Mouse (Mus musculus): ENCODE measurements around the gene Gm10112. TPM values are rescaled to one million over a fixed set of nuclear protein-coding genes. Genes with fewer than 3 reads are reported as not detected.

Gm10112 gene
- polyA plus RNA-seq (2012; rRNA removed): not detected in 2 replicates

GRCm38 (mm10) chrX:111168040-111168439, at the start of gene Gm10112:
Gm10112 (plus strand) TSS chrX:111168340.

Other genes starting within 250 kb of the Gm10112 start
- not detected in 2 replicates for gene Cylc1, start 57.9 kb upstream of the Gm10112 start, polyA plus RNA-seq (2012; rRNA removed)

Data from central nervous system, embryonic 14 days (tissue).